Mouse (Mus musculus): ENCODE measurements at regions not wholly inside any gene's neighbourhood (a gene's known extent, or its start where the extent isn't known, plus 50 kb on each side); places are given as distances from the start of the nearest gene placed in this dataset.
A peak's percentile ranks its signal among the peaks of the same experiment; 100 is the strongest.

DNA sequence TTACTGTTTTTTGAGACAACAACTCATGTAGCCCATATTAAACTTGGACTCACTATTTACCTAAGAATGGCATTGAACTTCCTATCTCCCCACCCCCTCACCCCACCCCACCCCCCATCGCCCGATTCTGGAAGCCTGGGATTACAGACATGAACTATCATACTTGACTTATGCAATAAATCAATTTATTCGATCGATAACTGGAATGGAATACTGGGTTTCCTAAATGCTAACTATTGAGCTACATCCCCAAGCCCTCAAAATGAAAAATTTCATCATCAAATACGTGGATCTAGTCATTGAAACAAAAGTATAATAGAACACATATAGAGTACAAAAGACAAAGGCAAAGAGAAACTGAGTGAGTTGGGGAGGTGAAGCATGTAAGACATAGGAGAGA is 70.1 kb upstream of the Dpyd start:
- DNase-seq (ENCODE audit: low spot score in 2 of 2): no peak

GRCm38 (mm10) chr3:118494611-118495010 is 67.3 kb upstream of the Dpyd start:
- DNase-seq (ENCODE audit: low spot score in 2 of 2): no peak

DNA sequence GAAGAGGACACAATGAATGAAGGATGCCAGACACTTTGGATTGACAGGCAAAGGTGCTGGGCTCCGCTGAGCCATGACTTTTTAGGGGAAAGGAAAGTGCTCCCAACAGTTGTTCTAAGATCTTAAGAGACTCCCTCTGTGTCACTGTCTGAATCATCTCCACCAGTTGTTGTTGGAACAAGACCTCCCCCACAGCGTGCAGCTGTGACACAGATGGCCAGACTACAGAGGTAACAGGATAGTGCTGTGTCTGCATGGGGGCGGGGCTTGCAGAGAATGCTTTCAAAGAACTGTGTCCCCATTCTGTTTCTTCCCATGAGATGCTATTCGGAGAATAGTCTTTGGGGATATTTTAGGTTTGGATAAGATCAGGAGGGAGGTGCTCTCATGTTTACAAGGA is 61.7 kb upstream of the Dpyd start:
- DNase-seq (ENCODE audit: low spot score in 2 of 2): peak; percentile 29 to 38

GRCm38 (mm10) chr3:118507582-118508237 is 54.2 kb upstream of the Dpyd start:
- no peak for DNase-seq (ENCODE audit: low spot score in 2 of 2)

- DNase-seq (ENCODE audit: low spot score in 2 of 2): no peak
Observed at GRCm38 (mm10) chr3:118510837-118511236, 51.1 kb upstream of the Dpyd start.

DNA sequence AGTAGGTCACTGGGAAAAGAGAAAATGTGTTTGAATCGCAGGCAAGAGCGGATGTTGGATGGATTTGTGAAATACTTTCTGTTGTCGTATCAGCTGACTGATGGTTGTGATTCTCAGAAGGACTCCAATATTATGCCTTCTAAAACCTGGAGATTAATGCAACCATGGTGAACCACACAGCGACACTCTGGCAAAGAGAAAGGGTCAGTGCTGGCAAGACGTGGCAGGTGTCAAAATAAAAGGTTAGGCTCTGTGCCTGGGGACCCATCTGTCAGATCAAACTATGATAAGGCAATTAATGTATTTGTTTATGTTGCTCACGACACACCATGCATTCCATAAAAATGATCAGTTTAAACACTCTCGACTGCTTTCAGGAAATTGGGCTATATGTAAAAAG is 50.0 kb upstream of the Dpyd start:
- no peak for DNase-seq (ENCODE audit: low spot score in 2 of 2)

Small RNAs in the stretch of these regions (microRNA-seq; reads per million reads assigned to microRNA genes)
- gene Gm24155: 0 reads per million in 2 experiments
- gene Mir137: 6,536 to 7,361 reads per million in 2 experiments
